9 mouse cellular contexts compared by ENCODE assay signal in genomic region chr7:16639028-16639427, GRCm38 (mm10). TPM values are rescaled to one million over a fixed set of nuclear protein-coding genes. Genes with fewer than 3 reads are reported as not detected.
DNase-seq lines count a peak whose midpoint lies in the region; ATAC-seq and TF ChIP-seq lines count a peak whose summit lies in the region.
"Had no signal": no experiment of that assay in that cellular context is flagged by ENCODE, and none has a peak within 500 bp of the region (broad histone marks: within the 10 kb centered on the region; RNA-seq: fewer than 3 reads in every experiment).

No protein-coding gene starts in this region.

- H3K4me2 ChIP-seq in lung, postnatal 0 days (replicated peaks; ENCODE audit: low read depth, low read length), result no peak overlapping the region

- peak; percentile 6 to 30 for DNase-seq in lung, adult 18-20 months
- no peak for DNase-seq in lung, postnatal 25 days (ENCODE audit: low spot score)
- DNase-seq in adrenal gland, postnatal 10 days, result peak; percentile 88
- peak; percentile 94 for DNase-seq in gastrocnemius, adult 2 months
- DNase-seq in lung, postnatal 0 days (ENCODE audit: low spot score), result peak; percentile 47
- no peak for DNase-seq in left cerebral cortex, adult 11 months (ENCODE audit: low spot score)
- no peak for DNase-seq in liver

- intact Hi-C loops in gastrocnemius, adult 2 months (cut with DNase I), result no loop called here

- peak; percentile 32 for ATAC-seq in lung, postnatal 0 days

- no peak overlapping the region for H3K9ac ChIP-seq in lung, postnatal 0 days (replicated peaks; ENCODE audit: low read depth)

- no peak for TF ChIP-seq EP300 in lung, postnatal 0 days (IDR thresholded peaks at IDR 0.05)

- no peaks in the 10 kb centered on the region for H3K4me1 ChIP-seq in lung, postnatal 0 days (ENCODE audit: insufficient read depth, low read depth, low read length)

- no peaks in the 10 kb centered on the region for H3K27me3 ChIP-seq in lung, postnatal 0 days (replicated peaks; ENCODE audit: insufficient read depth, low read length)

- 46% methylated on average over 3 of the region's 3 CpGs for WGBS in lung, postnatal 0 days

- no peaks in the 10 kb centered on the region for H3K36me3 ChIP-seq in lung, postnatal 0 days (ENCODE audit: insufficient read depth, low read length)

- no peak overlapping the region for H3K4me3 ChIP-seq in gastrocnemius, adult 2 months
- H3K4me3 ChIP-seq in lung, postnatal 0 days (ENCODE audit: low read depth, low read length), result no peak overlapping the region

- peaks cover 3% of the 10 kb centered on the region; the same call in 1 of the 2 replicates for H3K9me3 ChIP-seq in lung, postnatal 0 days (ENCODE audit: low read length)

- TF ChIP-seq CTCF in gastrocnemius, adult 2 months (IDR thresholded peaks at IDR 0.05), result no peak
- no peak for TF ChIP-seq CTCF in lung, postnatal 0 days (IDR thresholded peaks at IDR 0.05)

- peak overlapping the region; percentile 57 for H3K27ac ChIP-seq in gastrocnemius, adult 2 months
- H3K27ac ChIP-seq in lung, postnatal 0 days (ENCODE audit: low read length), result no peak overlapping the region

RNA-seq across cellular contexts. Expression of gene Arhgap35, which starts 24.2 kb away (rescaled TPM):
- total RNA-seq in adrenal gland, postnatal 10 days (2021), result 10 to 100 TPM; 49.3 to 56.1 TPM
- 10 to 100 TPM; 19.3 to 20.6 TPM for total RNA-seq in gastrocnemius, adult 2 months (2021)
- polyA plus RNA-seq in lung, postnatal 0 days (2015; fragmentation: Nextera tagmentation; extraction: Ambion mirVana), result 8.2 and 10.9 TPM in 2 replicates

RNA-seq across cellular contexts. Expression of gene Ceacam15, which starts 36.5 kb away (rescaled TPM):
- total RNA-seq in adrenal gland, postnatal 10 days (2021), result not detected
- not detected for total RNA-seq in gastrocnemius, adult 2 months (2021)
- not detected in 2 replicates for polyA plus RNA-seq in lung, postnatal 0 days (2015; fragmentation: Nextera tagmentation; extraction: Ambion mirVana)
- total RNA-seq: layer of hippocampus, postnatal 25 days; neutrophil, adult 5-6 weeks had no signal

Comparison
In these comparisons a context has a peak if more than half of its experiments do, and no peak if none do; other contexts are left out.
1. DNase-seq: peak in lung, adult 18-20 months (2 of 2), adrenal gland, postnatal 10 days (single experiment), gastrocnemius, adult 2 months (single experiment) and lung, postnatal 0 days (single experiment); none in lung, postnatal 25 days (single experiment), left cerebral cortex, adult 11 months (single experiment) and liver (single experiment).